Mouse (Mus musculus) c-Kit-positive CD71-negative TER-119-negative erythroid progenitor cells, embryonic 14.5 days (primary cell): Measurements from ENCODE around the gene Ctbp2.
A peak's percentile ranks its signal among the peaks of the same experiment; 100 is the strongest.

Experiments used
- DNase-seq: peaks from one replicate; pipeline ENCODE4 v3.0.0-alpha.2; 2013; ENCODE audit warnings: low read depth

Gene Ctbp2

GRCm38 (mm10) chr7:133123999-133124700 is at the start of gene Ctbp2:
Ctbp2 (minus strand) TSS chr7:133124354.
- DNase-seq: peak; percentile 76

DNA sequence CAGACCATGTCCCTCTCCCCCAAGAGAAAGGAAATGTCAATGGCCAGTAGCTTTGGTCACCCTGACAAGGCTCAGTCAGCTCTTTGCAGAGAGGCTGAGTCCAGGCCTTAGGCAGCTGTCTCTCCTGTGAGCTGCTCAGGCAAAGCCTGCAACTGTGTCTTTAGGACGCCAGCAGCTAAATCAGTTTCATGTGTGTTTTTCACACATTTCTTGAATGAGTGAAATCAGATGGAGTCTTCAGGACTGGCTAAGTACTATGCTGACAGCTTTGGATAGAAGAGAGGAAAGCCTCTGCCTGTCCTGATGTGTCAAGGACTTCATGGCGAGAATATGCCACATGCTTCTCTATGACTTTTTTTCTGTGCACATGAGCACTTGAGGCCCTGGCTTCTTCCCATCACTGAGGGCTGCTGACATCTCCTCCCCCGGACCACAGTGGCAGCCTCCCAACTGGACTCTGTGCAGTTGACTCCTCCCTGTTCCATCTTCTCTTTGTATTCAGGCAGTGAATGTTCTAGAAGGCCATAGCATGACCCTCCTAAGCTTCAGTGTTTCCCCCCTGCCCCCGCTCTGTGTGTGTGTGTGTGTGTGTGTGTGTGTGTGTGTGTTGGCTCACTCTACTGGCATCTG is 47.4 kb upstream of the Ctbp2 start:
- DNase-seq: no peak

DNA sequence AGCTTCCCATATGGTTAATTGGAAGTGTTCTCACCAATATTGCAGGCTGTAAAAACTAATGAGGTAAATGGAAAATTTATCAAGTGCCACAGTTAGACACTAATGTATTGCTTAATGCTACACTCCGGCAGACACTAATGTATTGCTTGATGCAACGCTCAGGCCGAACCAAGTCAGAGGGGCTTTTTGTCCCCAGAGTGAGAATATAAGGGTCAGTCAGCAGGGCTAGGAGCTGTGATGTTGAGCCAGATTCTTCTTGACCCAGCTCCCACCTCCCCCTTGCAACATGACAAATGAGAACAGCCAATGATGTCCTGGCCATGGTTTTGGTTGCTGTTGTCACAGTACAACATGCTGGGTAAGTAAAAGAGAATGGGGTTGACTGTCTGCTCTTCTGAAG is 44.8 kb upstream of the Ctbp2 start:
- no peak for DNase-seq

- DNase-seq: no peak
These were observed 43.7 kb upstream of the Ctbp2 start for GRCm38 (mm10) chr7:133167903-133168302.

- no peak for DNase-seq
These were observed 40.6 kb upstream of the Ctbp2 start for GRCm38 (mm10) chr7:133164770-133165169.

- no peak for DNase-seq
These were observed 38.9 kb upstream of the Ctbp2 start for GRCm38 (mm10) chr7:133163011-133163410.

DNA sequence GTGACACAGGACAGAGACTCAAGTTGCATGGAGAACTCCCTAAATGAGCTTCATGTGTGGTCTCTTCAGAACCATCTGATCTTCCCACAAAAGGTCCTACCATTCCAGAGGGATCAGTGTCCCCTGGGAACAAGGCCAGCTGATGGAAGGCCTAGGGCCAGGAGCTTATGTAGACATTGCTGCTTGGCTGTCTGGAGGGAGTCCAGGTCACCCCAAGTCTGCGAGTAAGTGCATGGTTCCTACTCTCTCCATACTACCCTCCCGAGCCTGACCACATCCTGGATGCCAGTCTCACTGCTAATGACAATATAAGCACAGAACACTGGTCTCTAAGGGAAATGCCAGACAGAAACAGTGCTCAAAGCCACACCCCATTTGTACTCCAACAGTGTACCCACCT is 38.0 kb upstream of the Ctbp2 start:
- DNase-seq: no peak

DNA sequence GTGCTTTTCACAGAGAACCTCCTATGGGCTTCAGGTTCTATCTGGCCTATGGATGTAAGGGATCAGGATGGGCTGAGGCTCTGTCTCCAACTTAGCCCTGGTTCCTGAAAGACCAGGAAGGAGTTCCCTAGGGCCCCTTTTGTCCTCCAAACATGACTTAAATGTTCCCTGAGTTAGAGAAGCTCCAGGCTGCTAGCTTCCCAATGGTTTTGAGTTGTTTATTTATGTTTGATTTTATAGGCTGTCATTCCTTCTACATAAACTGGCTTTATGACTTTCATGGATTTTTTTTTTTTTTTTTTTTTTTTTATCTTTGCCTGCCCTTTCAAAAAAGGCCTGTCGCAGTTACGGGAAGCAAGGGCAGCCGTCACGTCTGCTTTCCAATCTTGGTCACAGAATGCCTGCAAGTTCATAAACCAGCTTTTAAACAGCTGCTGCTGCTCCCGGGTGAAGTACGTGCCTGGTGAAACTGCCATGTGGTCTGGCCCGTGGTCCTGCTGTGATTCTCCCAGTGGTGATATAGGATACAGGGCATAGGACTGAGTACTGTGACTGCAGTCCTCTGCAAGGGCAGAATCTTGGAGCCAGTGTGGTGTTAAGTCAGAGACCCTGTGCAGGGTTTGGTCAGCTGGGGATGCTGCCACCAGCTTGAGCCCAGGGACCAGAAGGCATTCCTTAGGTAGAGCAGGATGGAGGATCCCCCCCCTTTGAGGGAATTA is 37.4 kb upstream of the Ctbp2 start:
- DNase-seq: no peak

DNA sequence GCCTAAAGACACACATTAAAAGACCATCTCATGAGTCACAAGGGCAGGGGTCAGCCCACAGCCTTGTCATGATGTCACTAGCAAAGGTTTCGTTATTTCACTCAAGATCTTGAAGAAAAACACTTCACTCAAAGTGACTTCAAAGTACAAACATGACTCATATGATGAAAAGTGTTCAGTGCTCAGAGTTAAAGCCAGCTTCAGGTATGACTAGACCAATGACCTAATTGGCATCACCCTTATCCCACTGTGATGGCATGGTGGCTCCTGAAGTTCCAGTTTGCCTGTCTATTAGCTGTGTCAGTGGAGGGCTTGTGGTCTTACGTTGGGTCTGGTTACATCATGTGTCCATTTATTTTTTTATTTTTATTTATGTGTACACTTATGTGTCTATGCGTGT is 35.4 kb upstream of the Ctbp2 start:
- no peak for DNase-seq

GRCm38 (mm10) chr7:133155621-133156020 is 31.5 kb upstream of the Ctbp2 start:
- no peak for DNase-seq

DNA sequence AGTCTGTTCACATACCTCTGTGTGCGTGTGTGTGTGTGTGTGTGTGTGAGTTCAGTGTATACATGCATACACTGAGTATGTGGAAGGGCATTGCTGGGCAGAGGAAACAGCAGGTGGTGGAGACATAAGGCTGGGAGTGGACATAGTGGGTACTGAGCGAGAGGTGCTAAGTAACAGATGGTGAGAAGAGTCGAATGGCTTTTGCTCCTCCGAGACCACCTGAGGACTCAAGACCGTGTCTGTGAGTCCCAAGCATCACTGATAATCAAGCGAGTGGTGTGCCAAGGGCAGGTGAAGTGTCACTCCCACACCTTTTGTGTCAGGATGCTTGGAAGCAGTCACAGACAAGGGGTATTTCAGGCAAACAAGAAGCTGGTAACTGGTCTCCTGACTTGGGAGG is 30.7 kb upstream of the Ctbp2 start:
- no peak for DNase-seq

DNA sequence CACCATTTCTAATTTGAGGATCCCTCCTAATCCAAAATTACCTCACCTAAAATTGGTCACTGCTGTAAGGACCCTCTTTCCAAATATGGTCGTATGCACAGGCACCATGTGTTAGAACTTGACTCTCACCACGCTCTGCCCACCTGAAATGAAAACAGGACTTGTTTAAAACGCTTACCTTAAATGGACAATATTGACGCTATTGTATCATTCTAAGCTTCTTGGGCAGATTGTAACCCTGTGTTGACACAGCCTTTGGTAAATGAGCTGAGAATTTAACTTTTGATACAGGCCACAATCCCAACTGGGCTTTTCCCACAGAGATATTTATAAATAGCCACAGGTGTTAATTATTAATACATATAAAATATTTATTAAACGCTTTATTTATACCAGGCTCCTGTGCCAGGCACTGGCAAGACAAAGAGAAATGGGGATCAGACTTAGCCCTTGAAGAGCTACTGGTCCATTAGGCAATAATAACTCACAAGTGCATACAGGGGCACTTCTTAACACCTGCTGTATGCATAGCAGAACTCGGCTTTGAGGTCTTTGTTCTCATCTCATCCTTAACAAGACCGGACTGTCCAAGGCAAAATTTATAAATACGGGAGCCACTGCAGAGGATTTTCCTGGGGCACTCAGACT is 15.7 kb upstream of the Ctbp2 start:
- DNase-seq: no peak

DNA sequence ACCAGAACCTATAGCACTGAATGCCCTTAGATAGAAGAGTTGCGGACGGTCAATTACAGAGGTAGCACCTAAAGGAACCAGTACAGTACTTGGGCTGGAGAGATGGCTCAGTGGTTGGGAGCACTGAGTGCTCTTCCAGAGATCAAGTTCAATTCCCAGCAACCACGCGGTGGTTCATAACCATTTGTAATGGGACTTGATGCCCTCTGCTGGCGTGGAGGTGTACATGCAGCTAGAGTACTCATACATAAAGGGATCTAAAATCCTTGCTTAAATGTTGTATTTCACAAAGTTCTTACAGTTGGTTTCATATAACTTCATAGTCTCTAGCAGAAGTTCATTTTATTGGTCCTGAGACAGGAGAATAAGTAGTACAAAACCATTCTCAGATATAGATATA is 9.4 kb upstream of the Ctbp2 start:
- no peak for DNase-seq

DNA sequence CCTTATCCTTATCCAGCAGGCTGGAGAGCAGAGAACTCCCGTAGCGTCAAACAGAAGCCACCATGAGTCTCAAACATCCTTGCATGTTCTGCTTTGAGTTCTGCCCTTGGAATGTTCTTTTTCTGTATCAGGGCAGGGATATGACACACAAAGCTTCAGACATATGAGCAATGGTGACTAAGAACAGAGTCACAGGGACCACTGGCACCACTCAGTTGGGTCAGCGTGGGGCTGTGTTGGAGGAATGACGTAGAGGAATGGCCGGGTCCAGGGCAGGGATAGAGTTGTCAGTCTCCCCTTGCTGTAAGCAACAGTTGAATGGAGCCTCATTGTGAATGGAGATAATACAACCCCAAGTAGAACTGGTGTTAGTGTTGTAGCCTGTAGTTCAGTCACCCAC is 8.5 kb upstream of the Ctbp2 start:
- no peak for DNase-seq

GRCm38 (mm10) chr7:133124701-133125485 is 739 bp upstream of the Ctbp2 start:
- no peak for DNase-seq

DNA sequence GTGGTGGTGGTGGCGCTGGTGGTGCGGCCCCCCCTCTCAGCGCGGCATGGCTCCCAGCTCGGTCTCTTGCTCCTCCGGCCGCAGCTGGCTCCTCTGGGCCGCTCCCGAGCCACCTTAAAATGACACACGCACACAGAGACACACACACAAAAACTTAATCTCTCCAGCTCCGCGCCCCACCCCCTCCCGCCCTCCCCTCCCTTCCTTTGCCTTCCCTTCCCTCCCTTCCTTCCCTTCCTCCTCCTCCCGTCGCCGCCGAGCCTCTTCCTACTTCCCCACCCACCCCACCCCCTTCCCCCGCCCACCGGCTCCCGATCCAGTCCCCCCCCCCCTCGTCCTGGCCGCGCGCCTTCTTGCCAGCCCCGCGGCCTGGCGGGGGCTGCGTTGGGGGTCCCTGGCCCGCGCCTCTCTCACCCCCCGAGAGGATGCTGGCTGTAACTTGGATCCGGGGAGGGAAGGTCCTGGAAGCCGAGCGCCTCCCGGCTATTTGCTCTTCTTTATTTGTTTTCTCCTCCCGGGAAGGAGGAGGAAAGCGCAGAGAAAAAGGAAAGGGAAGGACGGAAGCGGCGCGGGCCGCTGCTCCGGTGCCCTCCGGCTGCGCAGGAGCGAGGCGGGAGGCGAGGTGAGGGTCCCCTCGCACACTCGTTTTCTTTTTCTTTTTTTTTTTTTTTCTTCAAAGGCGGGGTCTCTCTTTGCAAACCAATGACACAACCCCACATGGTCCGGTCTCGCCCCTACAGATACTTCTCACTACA is 733 bp downstream of the Ctbp2 start, which contains the start of gene Fgfr2:
Gene Fgfr2 (minus strand): TSS at position 107 of the 755 bp plus-strand sequence.
- DNase-seq: no peak

DNA sequence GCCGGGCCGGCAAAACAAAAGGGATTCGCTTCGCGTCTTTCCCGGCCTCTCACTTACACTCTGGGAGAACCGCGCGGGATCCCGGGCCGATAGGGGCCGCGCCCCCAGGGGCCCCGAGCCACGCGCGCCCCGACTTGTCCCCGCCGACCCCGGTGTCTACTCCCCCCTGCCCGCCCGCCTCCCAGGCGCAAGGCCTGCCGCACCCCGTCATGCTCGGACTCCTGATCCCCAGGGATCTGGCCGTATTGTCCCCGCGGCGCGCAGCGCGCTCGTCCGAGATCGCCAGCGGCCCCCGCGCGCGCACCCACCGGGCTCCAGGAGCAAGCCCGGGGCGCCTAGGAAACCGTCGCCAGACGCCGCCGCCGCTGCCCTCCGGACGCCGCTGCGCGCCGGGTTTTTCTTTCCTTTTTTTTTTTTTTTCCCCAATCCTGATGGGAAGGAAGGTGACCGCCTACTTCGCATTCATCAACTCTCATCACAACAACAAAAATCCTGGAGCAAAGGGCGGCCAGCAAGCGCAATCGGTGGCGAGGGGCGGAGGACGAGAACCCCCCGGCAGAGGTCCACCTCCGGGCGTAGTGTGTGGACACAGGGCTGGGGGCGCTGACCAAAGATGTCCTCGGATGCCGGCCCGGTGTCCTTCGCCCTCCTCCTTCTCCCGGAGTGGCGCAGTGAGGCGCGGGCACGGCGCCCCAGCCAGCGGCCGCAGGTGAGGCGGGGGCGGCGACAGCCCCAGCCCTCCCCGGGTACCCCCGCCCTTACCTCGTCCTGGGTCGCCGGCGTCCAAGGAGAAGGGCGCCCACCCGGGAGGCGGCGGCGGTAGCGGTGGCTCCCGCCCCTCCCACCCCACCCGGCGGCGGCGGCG is 1.5 kb downstream of the Ctbp2 start:
- DNase-seq: no peak

DNA sequence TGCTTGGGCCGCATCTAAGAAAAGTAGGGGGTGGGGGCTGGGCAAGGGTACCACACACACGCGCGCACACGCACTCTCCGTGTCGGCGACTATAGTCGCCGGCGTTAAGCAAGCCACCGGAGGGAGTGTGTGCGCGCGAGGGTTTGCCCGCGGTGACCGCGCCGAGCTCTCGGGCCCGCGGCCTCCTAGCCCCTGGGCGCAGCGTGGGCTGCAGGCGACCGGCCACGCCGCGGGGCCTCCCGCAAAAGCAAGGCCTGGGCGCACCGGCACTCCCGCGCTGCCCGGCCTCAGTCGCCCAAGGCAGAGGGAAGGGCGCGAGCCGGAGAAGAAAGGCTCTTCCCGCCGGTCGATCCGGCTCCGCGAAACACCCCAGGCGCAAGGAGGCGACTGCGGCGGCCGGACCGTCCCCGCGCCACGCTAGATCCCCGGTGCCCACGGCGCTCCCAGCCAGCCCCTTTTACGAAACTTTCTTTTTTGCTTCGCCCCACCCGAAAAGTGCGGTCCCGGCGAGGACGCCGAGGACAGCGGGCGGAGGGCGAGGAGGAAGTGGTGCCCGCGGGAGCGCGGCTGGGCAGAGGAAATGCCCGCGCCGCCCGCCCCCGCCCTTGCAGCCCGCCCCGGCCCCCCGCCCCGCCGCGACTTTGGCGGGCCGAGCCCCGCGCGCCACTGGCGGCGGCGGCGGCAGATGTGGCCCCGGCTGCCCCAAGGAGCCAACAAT is 2.3 kb downstream of the Ctbp2 start:
- DNase-seq: no peak

DNA sequence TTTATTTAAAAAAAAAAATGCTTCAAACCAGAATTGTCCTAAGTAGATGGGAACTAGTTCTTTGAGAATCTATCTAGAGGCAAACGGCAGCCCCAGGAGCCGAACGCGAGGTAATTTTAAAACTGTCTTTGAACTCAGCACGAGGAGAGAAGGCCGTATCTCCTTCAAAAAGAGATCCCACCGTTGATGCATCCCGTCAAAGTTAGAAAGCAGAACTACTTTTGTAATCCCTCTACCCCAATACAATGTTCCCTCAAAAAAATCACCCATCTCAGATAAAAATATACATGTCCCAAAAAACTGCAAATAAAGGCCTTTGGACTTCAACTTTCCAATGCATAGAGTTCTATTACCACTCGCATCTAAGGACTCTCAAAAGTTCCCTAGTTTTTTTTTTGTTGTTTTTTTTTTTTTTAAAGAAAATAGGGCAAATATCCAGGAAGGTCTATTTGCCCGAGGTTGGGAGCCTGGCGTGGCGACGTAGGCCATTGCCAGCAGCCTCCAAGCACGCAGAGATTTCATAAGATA is 3.0 kb downstream of the Ctbp2 start:
- DNase-seq: no peak
